Mouse (Mus musculus): ENCODE results near the gene Lypd6b. TPM values are rescaled to one million over a fixed set of nuclear protein-coding genes. Genes with fewer than 3 reads are reported as not detected.

Lypd6b gene
- polyA plus RNA-seq, 1 experiment from 2014 or later: 3.9 TPM

DNA sequence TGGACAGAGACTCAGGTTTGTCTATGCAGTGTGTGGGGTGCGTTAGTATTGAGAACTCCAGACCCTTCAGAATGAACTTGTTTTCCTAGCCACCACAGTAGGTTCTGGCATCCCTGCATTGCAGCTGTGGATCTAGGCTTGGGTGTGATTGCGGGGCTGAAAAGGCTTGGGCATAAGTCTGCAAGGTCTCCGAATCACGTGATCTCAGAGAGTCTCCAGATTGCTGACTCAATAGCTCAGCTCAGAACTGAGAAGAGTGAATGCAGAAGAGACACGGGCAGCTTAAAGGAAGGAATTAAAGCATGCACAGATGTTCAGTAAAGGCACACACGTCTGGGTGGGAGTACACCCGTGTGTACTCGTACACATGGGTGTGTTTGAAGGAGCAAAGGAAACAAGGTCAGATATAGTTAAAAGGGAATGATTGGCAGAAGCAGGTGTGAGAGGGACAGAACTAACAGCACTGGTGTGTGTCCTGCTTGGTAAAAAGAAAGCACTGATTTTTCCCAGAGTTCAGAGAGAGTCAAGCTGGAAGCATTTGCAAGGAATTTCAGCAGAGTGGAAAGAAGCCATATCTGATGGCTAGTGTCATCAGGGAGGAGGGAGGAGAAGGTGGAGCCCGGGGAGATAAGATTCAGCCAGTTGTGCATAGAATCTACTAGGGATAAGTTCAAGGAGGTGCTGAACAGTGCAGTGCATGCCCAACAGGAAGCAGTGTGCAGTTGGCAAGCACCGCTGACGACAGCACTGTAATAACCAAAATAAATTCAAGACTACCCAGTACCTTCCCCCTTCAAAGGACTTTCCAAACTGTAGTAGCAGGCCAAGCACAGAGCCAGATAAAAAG lies 37.5 kb upstream of the Lypd6b start:
- no peak overlapping the region for H3K4me3 ChIP-seq
- H3K36me3 ChIP-seq (replicated peaks): peaks cover 98% of the 10 kb centered on the region
- 88% methylated on average over 11 of the region's 11 CpGs for WGBS
- DNase-seq (ENCODE audit: low spot score): no peak
- peaks cover 7% of the 10 kb centered on the region for H3K4me1 ChIP-seq
- no peaks in the 10 kb centered on the region for H3K9me3 ChIP-seq
- H3K27ac ChIP-seq (replicated peaks): no peak overlapping the region
- no peaks in the 10 kb centered on the region for H3K27me3 ChIP-seq (replicated peaks; ENCODE audit: low read depth, poor library complexity, severe bottlenecking)

GRCm38 (mm10) chr2:49751544-49752210 lies 35.8 kb upstream of the Lypd6b start:
- H3K36me3 ChIP-seq (replicated peaks): peaks cover 98% of the 10 kb centered on the region
- H3K9me3 ChIP-seq: no peaks in the 10 kb centered on the region
- WGBS: 89% methylated on average over 10 of the region's 10 CpGs
- no peak for DNase-seq (ENCODE audit: low spot score)
- H3K27ac ChIP-seq (replicated peaks): no peak overlapping the region
- H3K4me1 ChIP-seq: peaks cover 3% of the 10 kb centered on the region; the same call in 1 of the 2 replicates
- H3K4me3 ChIP-seq: no peak overlapping the region
- no peaks in the 10 kb centered on the region for H3K27me3 ChIP-seq (replicated peaks; ENCODE audit: low read depth, poor library complexity, severe bottlenecking)

GRCm38 (mm10) chr2:49752211-49752607 lies 35.3 kb upstream of the Lypd6b start:
- 92% methylated on average over 8 of the region's 8 CpGs for WGBS
- H3K27me3 ChIP-seq (replicated peaks; ENCODE audit: low read depth, poor library complexity, severe bottlenecking): no peaks in the 10 kb centered on the region
- H3K27ac ChIP-seq (replicated peaks): no peak overlapping the region
- H3K36me3 ChIP-seq (replicated peaks): peaks cover 98% of the 10 kb centered on the region
- DNase-seq (ENCODE audit: low spot score): no peak
- H3K9me3 ChIP-seq: no peaks in the 10 kb centered on the region
- no peak overlapping the region for H3K4me3 ChIP-seq
- peaks cover 3% of the 10 kb centered on the region; the same call in 1 of the 2 replicates for H3K4me1 ChIP-seq

DNA sequence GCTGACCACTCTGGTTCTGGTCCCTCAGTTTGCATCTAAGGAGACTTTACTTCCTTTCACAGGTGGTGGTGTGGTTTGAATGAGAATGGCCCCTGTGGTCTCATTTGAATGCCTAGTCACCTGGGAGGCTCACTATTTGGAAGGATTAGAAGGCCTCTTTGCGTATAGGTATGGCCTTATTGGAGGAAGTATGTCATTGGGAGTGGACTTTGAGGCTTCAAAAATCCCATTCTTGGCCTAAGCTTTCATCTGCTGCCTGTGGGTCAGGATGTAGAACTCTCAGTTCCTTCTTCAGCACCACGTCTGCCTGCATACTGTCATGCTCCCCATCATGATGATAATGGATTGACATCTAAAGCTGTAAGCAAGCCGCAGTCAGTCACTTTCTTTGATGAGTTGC lies 34.4 kb upstream of the Lypd6b start:
- no peaks in the 10 kb centered on the region for H3K9me3 ChIP-seq
- no peak for DNase-seq (ENCODE audit: low spot score)
- peaks cover 98% of the 10 kb centered on the region for H3K36me3 ChIP-seq (replicated peaks)
- peaks cover 3% of the 10 kb centered on the region; the same call in 1 of the 2 replicates for H3K4me1 ChIP-seq
- WGBS: 89% methylated on average over 3 of the region's 3 CpGs
- no peaks in the 10 kb centered on the region for H3K27me3 ChIP-seq (replicated peaks; ENCODE audit: low read depth, poor library complexity, severe bottlenecking)
- H3K4me3 ChIP-seq: no peak overlapping the region
- no peak overlapping the region for H3K27ac ChIP-seq (replicated peaks)

DNA sequence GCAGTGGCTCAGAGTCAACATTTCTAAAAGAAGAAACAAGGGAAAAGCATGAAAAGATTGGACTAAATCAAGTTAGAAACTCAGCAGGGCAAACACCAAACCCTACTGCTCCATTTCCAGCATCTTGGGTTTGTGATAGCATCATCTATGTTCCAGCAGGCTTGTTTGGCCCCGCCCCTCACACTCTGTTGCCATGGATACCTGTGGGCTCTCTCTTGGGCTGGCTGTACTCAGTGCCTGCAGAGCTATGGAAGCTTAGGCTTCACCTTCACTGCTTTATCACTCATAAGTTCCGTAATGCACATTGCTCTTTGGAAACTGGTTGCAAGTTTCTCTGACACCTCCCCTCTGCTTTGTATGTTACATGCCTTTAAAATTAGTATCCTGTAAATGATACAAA lies 32.4 kb upstream of the Lypd6b start:
- Histone ChIP-seq H3K9me3 (no peaks in the 10 kb centered on the region), H3K27ac (replicated peaks) (no peak overlapping the region), H3K36me3 (replicated peaks) (peaks cover 98% of the 10 kb centered on the region), H3K4me3 (no peak overlapping the region), H3K4me1 (peaks cover 3% of the 10 kb centered on the region; the same call in 1 of the 2 replicates), H3K27me3 (replicated peaks; ENCODE audit: low read depth, poor library complexity, severe bottlenecking) (no peaks in the 10 kb centered on the region)
- 68% methylated on average over 2 of the region's 2 CpGs for WGBS
- peak; percentile 59 for DNase-seq (ENCODE audit: low spot score)

DNA sequence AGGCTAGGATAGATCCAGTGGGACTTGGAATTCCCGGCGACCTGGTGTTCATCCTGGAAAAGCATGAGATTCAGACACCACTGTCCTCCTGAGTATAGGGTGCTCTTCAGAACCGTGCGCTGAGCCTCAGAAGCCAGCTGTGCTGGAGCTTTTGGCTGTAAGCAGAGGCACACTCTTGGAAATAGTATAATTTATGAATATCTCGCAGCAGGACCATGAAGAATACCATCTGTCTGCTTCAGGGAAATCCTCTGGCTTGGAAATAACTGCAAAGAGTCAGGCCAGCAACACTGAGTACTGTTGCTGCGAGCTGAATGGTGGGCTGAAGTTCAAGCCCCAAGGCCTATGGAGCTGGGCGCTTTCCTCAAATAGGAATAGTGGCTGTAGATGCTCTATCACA lies 29.9 kb upstream of the Lypd6b start:
- 93% methylated on average over 7 of the region's 7 CpGs for whole genome bisulfite sequencing
- Histone ChIP-seq H3K4me1 (peaks cover 3% of the 10 kb centered on the region; the same call in 1 of the 2 replicates), H3K36me3 (replicated peaks) (peaks cover 98% of the 10 kb centered on the region), H3K27ac (replicated peaks) (no peak overlapping the region), H3K9me3 (no peaks in the 10 kb centered on the region), H3K4me3 (no peak overlapping the region), H3K27me3 (replicated peaks; ENCODE audit: low read depth, poor library complexity, severe bottlenecking) (no peaks in the 10 kb centered on the region)
- DNase-seq (ENCODE audit: low spot score): no peak

DNA sequence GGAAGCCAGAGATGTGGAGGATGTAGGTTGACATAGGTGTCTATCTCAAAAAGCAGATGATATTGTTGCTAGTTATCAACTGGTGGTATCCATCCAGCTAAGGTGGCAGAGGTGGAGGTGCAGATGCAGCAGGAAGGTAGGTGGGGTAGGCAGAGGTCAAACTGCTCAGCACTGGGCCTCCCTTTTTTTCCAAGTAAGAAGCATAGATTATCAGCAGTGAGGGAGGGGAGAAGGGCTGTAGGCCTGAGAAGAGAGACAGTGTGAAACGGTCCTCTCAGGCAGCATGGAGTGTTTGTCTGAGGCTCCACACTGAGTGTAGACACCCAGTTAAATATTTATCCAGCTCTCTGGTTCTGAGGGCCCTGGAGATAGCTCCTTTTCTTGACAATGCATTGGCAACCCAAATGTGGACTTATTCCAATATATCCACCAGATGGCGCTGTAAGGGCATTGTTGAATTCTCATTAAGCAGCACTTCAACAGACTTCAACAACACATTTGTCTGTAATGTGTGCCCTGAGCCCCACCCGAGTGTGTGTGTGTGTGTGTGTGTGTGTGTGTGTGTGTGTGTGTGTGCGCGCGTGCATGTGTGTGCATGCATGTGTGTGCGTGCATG lies 23.0 kb upstream of the Lypd6b start:
- Histone ChIP-seq H3K4me1 (no peaks in the 10 kb centered on the region), H3K36me3 (replicated peaks) (peaks cover 90% of the 10 kb centered on the region), H3K27me3 (replicated peaks; ENCODE audit: low read depth, poor library complexity, severe bottlenecking) (no peaks in the 10 kb centered on the region), H3K4me3 (no peak overlapping the region), H3K27ac (replicated peaks) (no peak overlapping the region), H3K9me3 (no peaks in the 10 kb centered on the region)
- WGBS: 50% methylated on average over 7 of the region's 7 CpGs
- peak; percentile 58 for DNase-seq (ENCODE audit: low spot score)

GRCm38 (mm10) chr2:49768916-49769315 lies 18.6 kb upstream of the Lypd6b start:
- no peaks in the 10 kb centered on the region for H3K27me3 ChIP-seq (replicated peaks; ENCODE audit: low read depth, poor library complexity, severe bottlenecking)
- peaks cover 75% of the 10 kb centered on the region for H3K36me3 ChIP-seq (replicated peaks)
- 79% methylated on average over 2 of the region's 2 CpGs for WGBS
- H3K27ac ChIP-seq (replicated peaks): no peak overlapping the region
- no peak for DNase-seq (ENCODE audit: low spot score)
- H3K4me1 ChIP-seq: peaks cover 4% of the 10 kb centered on the region; the same call in 1 of the 2 replicates
- no peak overlapping the region for H3K4me3 ChIP-seq
- no peaks in the 10 kb centered on the region for H3K9me3 ChIP-seq

GRCm38 (mm10) chr2:49770440-49770839 lies 17.0 kb upstream of the Lypd6b start:
- DNase-seq (ENCODE audit: low spot score): no peak
- peaks cover 70% of the 10 kb centered on the region for H3K36me3 ChIP-seq (replicated peaks)
- no peak overlapping the region for H3K27ac ChIP-seq (replicated peaks)
- H3K27me3 ChIP-seq (replicated peaks; ENCODE audit: low read depth, poor library complexity, severe bottlenecking): no peaks in the 10 kb centered on the region
- H3K9me3 ChIP-seq: no peaks in the 10 kb centered on the region
- 78% methylated on average over 5 of the region's 5 CpGs for WGBS
- H3K4me3 ChIP-seq: no peak overlapping the region
- peaks cover 4% of the 10 kb centered on the region; the same call in 1 of the 2 replicates for H3K4me1 ChIP-seq

- H3K4me3 ChIP-seq: no peak overlapping the region
- no peaks in the 10 kb centered on the region for H3K9me3 ChIP-seq
- 73% methylated on average over 11 of the region's 11 CpGs for WGBS
- no peaks in the 10 kb centered on the region for H3K27me3 ChIP-seq (replicated peaks; ENCODE audit: low read depth, poor library complexity, severe bottlenecking)
- no peak overlapping the region for H3K27ac ChIP-seq (replicated peaks)
- peaks cover 4% of the 10 kb centered on the region; the same call in 1 of the 2 replicates for H3K4me1 ChIP-seq
- DNase-seq (ENCODE audit: low spot score): no peak
- H3K36me3 ChIP-seq (replicated peaks): peaks cover 63% of the 10 kb centered on the region
Measured at GRCm38 (mm10) chr2:49771172-49771571, 16.3 kb upstream of the Lypd6b start.

DNA sequence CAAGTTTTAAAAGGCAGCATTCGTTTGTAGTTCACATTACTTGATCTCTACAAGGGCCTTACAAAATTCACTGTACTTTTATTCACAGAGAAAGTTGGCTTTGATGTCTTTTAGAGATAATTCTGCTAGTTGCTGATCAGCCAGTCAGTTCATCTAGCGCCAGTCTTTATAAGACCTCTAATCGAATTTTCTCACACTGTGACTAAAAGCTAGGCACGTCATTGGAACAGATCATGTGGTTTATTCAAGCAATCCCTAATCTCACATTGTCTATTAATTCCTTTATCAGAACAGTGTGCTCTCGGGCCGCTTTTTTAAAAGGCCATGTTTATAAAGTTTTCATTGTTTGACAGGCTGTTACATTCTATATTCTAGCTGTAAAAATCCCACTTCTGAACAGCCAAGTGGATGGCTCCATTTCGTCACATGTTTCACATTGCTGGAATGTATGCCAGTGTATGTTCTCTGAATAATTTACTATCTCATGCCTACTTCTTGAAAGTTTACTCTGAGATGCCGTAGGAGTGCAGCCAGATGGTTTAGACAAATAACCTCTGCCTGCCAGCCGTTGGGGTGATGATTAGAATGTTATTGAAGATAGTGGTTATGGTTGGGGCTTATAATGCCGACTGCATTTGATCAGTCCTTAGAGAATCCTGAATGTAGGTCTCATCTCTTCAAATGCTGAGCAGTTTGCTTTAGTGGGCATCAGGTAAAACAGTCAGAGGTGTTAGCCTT lies 14.1 kb upstream of the Lypd6b start:
- Histone ChIP-seq H3K27ac (replicated peaks) (no peak overlapping the region), H3K27me3 (replicated peaks; ENCODE audit: low read depth, poor library complexity, severe bottlenecking) (no peaks in the 10 kb centered on the region), H3K36me3 (replicated peaks) (peaks cover 41% of the 10 kb centered on the region), H3K9me3 (no peaks in the 10 kb centered on the region), H3K4me3 (no peak overlapping the region), H3K4me1 (peaks cover 6% of the 10 kb centered on the region; the same call in 1 of the 2 replicates)
- 88% methylated on average over 10 of the region's 10 CpGs for WGBS
- DNase-seq (ENCODE audit: low spot score): no peak

- no peak overlapping the region for H3K27ac ChIP-seq (replicated peaks)
- peaks cover 33% of the 10 kb centered on the region for H3K36me3 ChIP-seq (replicated peaks)
- peaks cover 6% of the 10 kb centered on the region; the same call in 1 of the 2 replicates for H3K4me1 ChIP-seq
- no peak overlapping the region for H3K4me3 ChIP-seq
- H3K9me3 ChIP-seq: no peaks in the 10 kb centered on the region
- DNase-seq (ENCODE audit: low spot score): no peak
- no peaks in the 10 kb centered on the region for H3K27me3 ChIP-seq (replicated peaks; ENCODE audit: low read depth, poor library complexity, severe bottlenecking)
Measured at GRCm38 (mm10) chr2:49774180-49774579, 13.3 kb upstream of the Lypd6b start.
